Mouse (Mus musculus) embryonic fibroblast, embryonic 13.5 days (primary cell): ENCODE results near the gene Rbms3. TPM values are rescaled to one million over a fixed set of nuclear protein-coding genes. Genes with fewer than 3 reads are reported as not detected.

Experiments used
- H3K27ac ChIP-seq: 2 replicates; pipeline ENCODE4 v1.5.1; 2012; ENCODE audit warnings: low read length, control low read depth, inconsistent platforms; ENCODE audit not compliant: insufficient read depth
- H3K4me1 ChIP-seq: 2 replicates; pipeline ENCODE4 v1.6.1; 2011; ENCODE audit warnings: low read length; ENCODE audit not compliant: control insufficient read depth, insufficient read depth
- H3K4me3 ChIP-seq: 2 replicates; pipeline ENCODE4 v1.5.1; 2011; ENCODE audit warnings: mild to moderate bottlenecking, control low read depth, low read length; ENCODE audit not compliant: insufficient read depth
- CTCF ChIP-seq: IDR thresholded peaks from 2 replicates; pipeline ENCODE4 v1.5.1; 2011; ENCODE audit warnings: mild to moderate bottlenecking, control low read depth, low read length, moderate library complexity, borderline replicate concordance; ENCODE audit not compliant: insufficient read depth
- POLR2A ChIP-seq: IDR thresholded peaks from 2 replicates; pipeline ENCODE4 v1.6.1; 2011; ENCODE audit warnings: low read depth, mild to moderate bottlenecking, control low read depth, low read length, moderate library complexity
- polyA plus RNA-seq: library from polyadenylated mRNA; stranded (reverse); fragments of >200 nt; gene quantifications from 2 replicates; pipeline ENCODE4 v1.2.4, GENCODE M21; 2011; ENCODE audit warnings: low read depth; ENCODE audit not compliant: missing spikeins, insufficient read length

Rbms3 gene
- polyA plus RNA-seq, 1 experiment, result 114 TPM

GRCm38 (mm10) chr9:117419874-117420485 is 209.7 kb downstream of the Rbms3 start:
- H3K4me1 ChIP-seq, result no peaks in the 10 kb centered on the region
- H3K4me3 ChIP-seq, result no peak overlapping the region
- H3K27ac ChIP-seq, result no peak overlapping the region
- TF ChIP-seq CTCF (no peak), POLR2A (no peak)

GRCm38 (mm10) chr9:117413181-117413580 is 216.5 kb downstream of the Rbms3 start:
- Histone ChIP-seq H3K4me3 (no peak overlapping the region), H3K4me1 (no peaks in the 10 kb centered on the region), H3K27ac (no peak overlapping the region)
- TF ChIP-seq CTCF, result no peak
- TF ChIP-seq POLR2A, result no peak

- H3K27ac ChIP-seq, result no peak overlapping the region
- no peaks in the 10 kb centered on the region for H3K4me1 ChIP-seq
- H3K4me3 ChIP-seq, result no peak overlapping the region
- TF ChIP-seq CTCF (no peak), POLR2A (no peak)
Measured at GRCm38 (mm10) chr9:117412584-117412983, 217.1 kb downstream of the Rbms3 start.

- H3K27ac ChIP-seq, result no peak overlapping the region
- no peaks in the 10 kb centered on the region for H3K4me1 ChIP-seq
- H3K4me3 ChIP-seq, result no peak overlapping the region
- TF ChIP-seq CTCF (no peak), POLR2A (no peak)
Measured at GRCm38 (mm10) chr9:117404621-117405020, 225.1 kb downstream of the Rbms3 start.

GRCm38 (mm10) chr9:117400262-117400671 is 229.4 kb downstream of the Rbms3 start:
- Histone ChIP-seq H3K4me1 (no peaks in the 10 kb centered on the region), H3K4me3 (no peak overlapping the region), H3K27ac (no peak overlapping the region)
- no peak for TF ChIP-seq POLR2A
- TF ChIP-seq CTCF, result no peak

GRCm38 (mm10) chr9:117397071-117397470 is 232.6 kb downstream of the Rbms3 start:
- H3K27ac ChIP-seq, result no peak overlapping the region
- TF ChIP-seq POLR2A, result no peak
- no peak for TF ChIP-seq CTCF
- H3K4me3 ChIP-seq, result no peak overlapping the region
- H3K4me1 ChIP-seq, result 0 out of 2 replicates have a peak, but pooled peaks cover 4% of the 10 kb centered on the region

- Histone ChIP-seq H3K4me3 (no peak overlapping the region), H3K4me1 (0 out of 2 replicates have a peak, but pooled peaks cover 4% of the 10 kb centered on the region), H3K27ac (no peak overlapping the region)
- TF ChIP-seq POLR2A (no peak), CTCF (no peak)
Measured at GRCm38 (mm10) chr9:117396586-117396985, 233.1 kb downstream of the Rbms3 start.

- Histone ChIP-seq H3K4me1 (0 out of 2 replicates have a peak, but pooled peaks cover 4% of the 10 kb centered on the region), H3K4me3 (no peak overlapping the region), H3K27ac (no peak overlapping the region)
- TF ChIP-seq POLR2A (no peak), CTCF (no peak)
Measured at GRCm38 (mm10) chr9:117393626-117394525, 235.8 kb downstream of the Rbms3 start.

- Histone ChIP-seq H3K4me3 (no peak overlapping the region), H3K4me1 (no peaks in the 10 kb centered on the region; the same call in 1 of the 2 replicates), H3K27ac (no peak overlapping the region)
- no peak for TF ChIP-seq CTCF
- no peak for TF ChIP-seq POLR2A
Measured at GRCm38 (mm10) chr9:117388024-117388423, 241.7 kb downstream of the Rbms3 start.

GRCm38 (mm10) chr9:117380876-117381275 is 248.8 kb downstream of the Rbms3 start:
- H3K4me3 ChIP-seq, result no peak overlapping the region
- no peak overlapping the region for H3K27ac ChIP-seq
- peaks cover 2% of the 10 kb centered on the region for H3K4me1 ChIP-seq
- no peak for TF ChIP-seq CTCF
- no peak for TF ChIP-seq POLR2A
